Mouse (Mus musculus) ES-E14 (cell line): ENCODE results near the gene Rgr.

Source experiments
- CHD2 ChIP-seq: IDR thresholded peaks from 2 replicates; pipeline ENCODE4 v1.6.1; 2014; ENCODE audit warnings: mild to moderate bottlenecking, low read depth, low read length, inconsistent platforms
- HCFC1 ChIP-seq: IDR thresholded peaks from 2 replicates; pipeline ENCODE4 v1.6.1; 2012; ENCODE audit warnings: low read length, inconsistent platforms, borderline replicate concordance; ENCODE audit not compliant: insufficient read depth

- TF ChIP-seq CHD2 (no peak), HCFC1 (no peak)
Observed at GRCm38 (mm10) chr14:37009686-37010085, 39.1 kb downstream of the Rgr start.
